Mouse (Mus musculus) liver, embryonic 13.5 days (tissue): ENCODE results near the gene Mrgprx1. TPM values are rescaled to one million over a fixed set of nuclear protein-coding genes. Genes with fewer than 3 reads are reported as not detected.
A peak's percentile ranks its signal among the peaks of the same experiment; 100 is the strongest.

Source experiments
- ATAC-seq: fragments of 200-750 bp; cut with Nextera tagmentation; 2 replicates; pipeline ENCODE4 v1.8.0; 2017; ENCODE audit warnings: low read depth, mild to moderate bottlenecking, moderate number of reproducible peaks, moderate library complexity
- DNase-seq: peaks from one replicate; pipeline ENCODE4 v3.0.0; 2022
- H3K27ac ChIP-seq: fragments of 300-500 bp; sonication (generic); 2 replicates; pipeline ENCODE4 v1.5.1; 2015; ENCODE audit warnings: moderate library complexity, mild to moderate bottlenecking, inconsistent platforms
- H3K27me3 ChIP-seq: fragments of 300-500 bp; sonication (generic); 2 replicates; pipeline ENCODE4 v1.6.1; 2015; ENCODE audit warnings: mild to moderate bottlenecking, inconsistent platforms
- H3K36me3 ChIP-seq: fragments of 300-500 bp; sonication (generic); 2 replicates; pipeline ENCODE4 v1.6.1; 2015; ENCODE audit warnings: mild to moderate bottlenecking, inconsistent platforms
- H3K4me1 ChIP-seq: fragments of 300-500 bp; sonication (generic); replicated peaks from 2 replicates; pipeline ENCODE4 v1.6.1; 2015; ENCODE audit warnings: inconsistent platforms
- H3K4me2 ChIP-seq: fragments of 300-500 bp; sonication (generic); 2 replicates; pipeline ENCODE4 v1.6.1; 2015; ENCODE audit warnings: inconsistent platforms, mild to moderate bottlenecking, moderate library complexity
- H3K4me3 ChIP-seq: fragments of 300-500 bp; sonication (generic); replicated peaks from 2 replicates; pipeline ENCODE4 v1.5.1; 2015; ENCODE audit warnings: mild to moderate bottlenecking, inconsistent platforms
- H3K9ac ChIP-seq: fragments of 300-500 bp; sonication (generic); 2 replicates; pipeline ENCODE4 v1.6.1; 2015; ENCODE audit warnings: mild to moderate bottlenecking, inconsistent platforms
- H3K9me3 ChIP-seq: fragments of 300-500 bp; sonication (generic); replicated peaks from 2 replicates; pipeline ENCODE4 v1.6.1; 2016; ENCODE audit warnings: inconsistent platforms
- WGBS: fragments of 180-500 bp; shearing (Covaris S2); methylation state at CpG from one replicate; pipeline ENCODE4 v1.1.7; 2015; ENCODE audit not compliant: insufficient replicate concordance; 5-methylcytosine and 5-hydroxymethylcytosine counted together
- polyA plus RNA-seq: library from polyadenylated mRNA; unstranded; fragments of >200 nt; fragmentation: Nextera tagmentation; extraction: Ambion mirVana; gene quantifications from 2 replicates; pipeline ENCODE4 v1.2.1, GENCODE M21; 2015

Gene Mrgprx1
- polyA plus RNA-seq: not detected in 2 replicates

GRCm38 (mm10) chr7:48027497-48027896 is at the start of gene Mrgprx1:
TSS of gene Mrgprx1 (minus strand) at chr7:48027597.
- Histone ChIP-seq H3K27ac (no peak within 1 kb of the TSS), H3K27me3 (no peaks in the 10 kb centered on the region), H3K4me3 (no peak within 1 kb of the TSS), H3K9me3 (no peaks in the 10 kb centered on the region), H3K36me3 (no peaks in the 10 kb centered on the region), H3K4me1 (no peaks in the 10 kb centered on the region), H3K4me2 (no peak within 1 kb of the TSS), H3K9ac (no peak within 1 kb of the TSS)
- ATAC-seq (no peak), DNase-seq (no peak)
- 59% methylated on average over 3 of the region's 3 CpGs for WGBS

GRCm38 (mm10) chr7:48075521-48075920 is 48.1 kb upstream of the Mrgprx1 start:
- H3K36me3 ChIP-seq: no peaks in the 10 kb centered on the region
- no peaks in the 10 kb centered on the region for H3K4me1 ChIP-seq
- H3K27me3 ChIP-seq: no peaks in the 10 kb centered on the region
- H3K4me3 ChIP-seq: no peak overlapping the region
- no peak overlapping the region for H3K9ac ChIP-seq
- H3K9me3 ChIP-seq: no peaks in the 10 kb centered on the region
- H3K4me2 ChIP-seq: no peak overlapping the region
- DNase-seq (no peak), ATAC-seq (no peak)
- no peak overlapping the region for H3K27ac ChIP-seq

- 32% methylated on average over 4 of the region's 4 CpGs for WGBS
- H3K4me1 ChIP-seq: peaks cover 4% of the 10 kb centered on the region; the same call in 1 of the 2 replicates
- ATAC-seq: peak; percentile 75
- H3K9me3 ChIP-seq: no peaks in the 10 kb centered on the region
- H3K4me2 ChIP-seq: no peak overlapping the region
- H3K27ac ChIP-seq: no peak overlapping the region
- H3K4me3 ChIP-seq: no peak overlapping the region
- DNase-seq: peak; percentile 18
- H3K27me3 ChIP-seq: no peaks in the 10 kb centered on the region
- H3K9ac ChIP-seq: no peak overlapping the region
- no peaks in the 10 kb centered on the region for H3K36me3 ChIP-seq
Observed at GRCm38 (mm10) chr7:48046475-48047185, 19.2 kb upstream of the Mrgprx1 start.

- ATAC-seq (no peak), DNase-seq (no peak)
- Histone ChIP-seq H3K4me3 (no peak overlapping the region), H3K27me3 (no peaks in the 10 kb centered on the region), H3K9ac (no peak overlapping the region), H3K4me2 (no peak overlapping the region), H3K36me3 (no peaks in the 10 kb centered on the region), H3K4me1 (peaks cover 4% of the 10 kb centered on the region; the same call in 1 of the 2 replicates), H3K27ac (no peak overlapping the region), H3K9me3 (no peaks in the 10 kb centered on the region)
- 8% methylated on average over 1 of the region's 1 CpGs for WGBS
Observed at GRCm38 (mm10) chr7:48044046-48044445, 16.6 kb upstream of the Mrgprx1 start.

- no peak overlapping the region for H3K4me2 ChIP-seq
Observed at GRCm38 (mm10) chr7:48017874-48018273, 9.5 kb downstream of the Mrgprx1 start.

GRCm38 (mm10) chr7:47995689-47996088 is 31.7 kb downstream of the Mrgprx1 start:
- Histone ChIP-seq H3K4me1 (no peaks in the 10 kb centered on the region), H3K36me3 (no peaks in the 10 kb centered on the region), H3K9me3 (no peaks in the 10 kb centered on the region), H3K9ac (no peak overlapping the region), H3K4me2 (no peak overlapping the region), H3K4me3 (no peak overlapping the region), H3K27ac (no peak overlapping the region), H3K27me3 (no peaks in the 10 kb centered on the region)
- DNase-seq (no peak), ATAC-seq (no peak)
- WGBS: 22% methylated on average over 3 of the region's 3 CpGs

More at GRCm38 (mm10) chr7:48017874-48018273, 9.5 kb downstream of the Mrgprx1 start:
- no peak for DNase-seq
- Histone ChIP-seq H3K9me3 (no peaks in the 10 kb centered on the region), H3K27me3 (no peaks in the 10 kb centered on the region), H3K4me1 (no peaks in the 10 kb centered on the region), H3K36me3 (no peaks in the 10 kb centered on the region), H3K27ac (no peak overlapping the region), H3K4me3 (no peak overlapping the region), H3K9ac (no peak overlapping the region)
- WGBS: 26% methylated on average over 2 of the region's 2 CpGs
- ATAC-seq: no peak

- no peaks in the 10 kb centered on the region for H3K4me1 ChIP-seq
- no peaks in the 10 kb centered on the region for H3K9me3 ChIP-seq
- H3K4me2 ChIP-seq: no peak overlapping the region
- no peak overlapping the region for H3K4me3 ChIP-seq
- H3K36me3 ChIP-seq: no peaks in the 10 kb centered on the region
- ATAC-seq (no peak), DNase-seq (no peak)
- H3K27ac ChIP-seq: no peak overlapping the region
- H3K27me3 ChIP-seq: no peaks in the 10 kb centered on the region
- WGBS: 38% methylated on average over 1 of the region's 1 CpGs
- H3K9ac ChIP-seq: no peak overlapping the region
Observed at GRCm38 (mm10) chr7:47986752-47987151, 40.6 kb downstream of the Mrgprx1 start.

- DNase-seq (no peak), ATAC-seq (no peak)
- H3K9ac ChIP-seq: no peak within 1 kb of the TSS
- no peak within 1 kb of the TSS for H3K27ac ChIP-seq
- no peaks in the 10 kb centered on the region for H3K9me3 ChIP-seq
- 47% methylated on average over 1 of the region's 1 CpGs for WGBS
- no peaks in the 10 kb centered on the region for H3K36me3 ChIP-seq
- H3K27me3 ChIP-seq: no peaks in the 10 kb centered on the region
- H3K4me1 ChIP-seq: no peaks in the 10 kb centered on the region
- no peak within 1 kb of the TSS for H3K4me3 ChIP-seq
- no peak within 1 kb of the TSS for H3K4me2 ChIP-seq
Observed at GRCm38 (mm10) chr7:47981995-47982394, 45.4 kb downstream of the Mrgprx1 start, which contains the start of gene Mrgpra4. TSS of gene Mrgpra4 (minus strand) at chr7:47982095.

Other genes starting within 250 kb of the Mrgprx1 start
- not detected in 2 replicates for gene Mrgpra4, start 45.5 kb downstream of the Mrgprx1 start, polyA plus RNA-seq
- gene Mrgprb5, start 141.4 kb upstream of the Mrgprx1 start, polyA plus RNA-seq: not detected in 2 replicates
- gene Mrgprb4, start 171.7 kb upstream of the Mrgprx1 start, polyA plus RNA-seq: not detected in 2 replicates